Mouse (Mus musculus): Measurements from ENCODE around the gene Tspan2. TPM values are rescaled to one million over a fixed set of nuclear protein-coding genes. Genes with fewer than 3 reads are reported as not detected.
A peak's percentile ranks its signal among the peaks of the same experiment; 100 is the strongest.

Gene Tspan2
- 7.4 and 9.1 TPM in 2 replicates for polyA plus RNA-seq (2015; fragmentation: Nextera tagmentation; extraction: Ambion mirVana)

- peaks cover 19% of the 10 kb centered on the region for H3K27me3 ChIP-seq
- H3K4me1 ChIP-seq: peaks cover 38% of the 10 kb centered on the region
- H3K27ac ChIP-seq: peak within 1 kb of the TSS; percentile 34; the same call in 1 of the 2 replicates
- no peaks in the 10 kb centered on the region for H3K9me3 ChIP-seq (replicated peaks)
- under 1% methylated on average over 46 of the region's 54 CpGs for WGBS
- H3K4me3 ChIP-seq (replicated peaks): peak within 1 kb of the TSS; percentile 74
- no peaks in the 10 kb centered on the region for H3K36me3 ChIP-seq
- peak within 1 kb of the TSS; percentile 95 for H3K4me2 ChIP-seq
- peak; percentile 78 for ATAC-seq (replicated peaks; ENCODE audit: low FRiP score)
- H3K9ac ChIP-seq: peak within 1 kb of the TSS; percentile 58
Observed at GRCm38 (mm10) chr3:102734313-102735030, at the start of gene Tspan2. Gene Tspan2, plus strand, starts transcription at chr3:102734529.

GRCm38 (mm10) chr3:102686861-102687260 lies 47.5 kb upstream of the Tspan2 start:
- WGBS: 88% methylated on average over 5 of the region's 5 CpGs
- Histone ChIP-seq H3K4me3 (replicated peaks) (no peak overlapping the region), H3K9ac (no peak overlapping the region), H3K9me3 (replicated peaks) (no peaks in the 10 kb centered on the region), H3K27me3 (no peaks in the 10 kb centered on the region), H3K36me3 (no peaks in the 10 kb centered on the region), H3K27ac (no peak overlapping the region), H3K4me1 (no peaks in the 10 kb centered on the region), H3K4me2 (no peak overlapping the region)
- ATAC-seq (replicated peaks; ENCODE audit: low FRiP score): no peak

DNA sequence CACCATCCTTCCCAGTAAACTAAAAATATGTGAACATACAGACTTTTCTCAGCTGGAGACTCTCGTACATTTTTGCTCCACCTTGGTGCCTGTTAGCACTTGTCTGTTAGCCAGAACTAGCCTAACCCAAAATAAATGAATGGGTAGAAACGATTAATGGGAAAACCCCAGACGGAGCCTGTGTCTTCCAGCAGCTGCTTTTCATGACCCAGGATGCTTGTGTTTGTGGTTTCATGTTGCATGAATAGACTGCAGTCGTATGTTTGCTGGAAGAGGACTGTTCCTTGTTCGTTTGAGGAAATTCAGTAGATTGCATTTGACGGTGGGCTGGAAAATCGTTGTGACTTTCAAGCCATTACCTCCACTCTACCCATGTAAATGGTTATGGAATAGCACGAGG lies 46.5 kb upstream of the Tspan2 start:
- Histone ChIP-seq H3K4me3 (replicated peaks) (no peak overlapping the region), H3K27ac (no peak overlapping the region), H3K4me2 (no peak overlapping the region), H3K9me3 (replicated peaks) (no peaks in the 10 kb centered on the region), H3K4me1 (no peaks in the 10 kb centered on the region), H3K27me3 (no peaks in the 10 kb centered on the region), H3K36me3 (no peaks in the 10 kb centered on the region), H3K9ac (no peak overlapping the region)
- no peak for ATAC-seq (replicated peaks; ENCODE audit: low FRiP score)
- 60% methylated on average over 8 of the region's 8 CpGs for WGBS

- 45% methylated on average over 11 of the region's 11 CpGs for WGBS
- Histone ChIP-seq H3K27ac (no peak overlapping the region), H3K9ac (no peak overlapping the region), H3K9me3 (replicated peaks) (no peaks in the 10 kb centered on the region), H3K4me3 (replicated peaks) (no peak overlapping the region), H3K4me1 (no peaks in the 10 kb centered on the region), H3K36me3 (no peaks in the 10 kb centered on the region), H3K4me2 (no peak overlapping the region), H3K27me3 (no peaks in the 10 kb centered on the region)
- peak; percentile 69; the same call in 1 of the 2 replicates for ATAC-seq (replicated peaks; ENCODE audit: low FRiP score)
Observed at GRCm38 (mm10) chr3:102691802-102692484, 42.4 kb upstream of the Tspan2 start.

GRCm38 (mm10) chr3:102692758-102693325 lies 41.5 kb upstream of the Tspan2 start:
- H3K4me3 ChIP-seq (replicated peaks): no peak overlapping the region
- H3K36me3 ChIP-seq: no peaks in the 10 kb centered on the region
- no peaks in the 10 kb centered on the region for H3K4me1 ChIP-seq
- H3K9me3 ChIP-seq (replicated peaks): no peaks in the 10 kb centered on the region
- WGBS: 84% methylated on average over 7 of the region's 7 CpGs
- H3K27me3 ChIP-seq: no peaks in the 10 kb centered on the region
- H3K9ac ChIP-seq: no peak overlapping the region
- ATAC-seq (replicated peaks; ENCODE audit: low FRiP score): no peak
- H3K27ac ChIP-seq: no peak overlapping the region
- no peak overlapping the region for H3K4me2 ChIP-seq

GRCm38 (mm10) chr3:102698127-102698526 lies 36.2 kb upstream of the Tspan2 start:
- Histone ChIP-seq H3K4me2 (no peak overlapping the region), H3K4me1 (no peaks in the 10 kb centered on the region), H3K36me3 (no peaks in the 10 kb centered on the region), H3K9me3 (replicated peaks) (no peaks in the 10 kb centered on the region), H3K9ac (no peak overlapping the region), H3K27me3 (no peaks in the 10 kb centered on the region), H3K4me3 (replicated peaks) (no peak overlapping the region), H3K27ac (no peak overlapping the region)
- ATAC-seq (replicated peaks; ENCODE audit: low FRiP score): no peak
- WGBS: 52% methylated on average over 2 of the region's 2 CpGs

- no peaks in the 10 kb centered on the region for H3K27me3 ChIP-seq
- no peak for ATAC-seq (replicated peaks; ENCODE audit: low FRiP score)
- H3K9ac ChIP-seq: no peak overlapping the region
- H3K9me3 ChIP-seq (replicated peaks): no peaks in the 10 kb centered on the region
- no peaks in the 10 kb centered on the region for H3K4me1 ChIP-seq
- no peaks in the 10 kb centered on the region for H3K36me3 ChIP-seq
- H3K4me3 ChIP-seq (replicated peaks): no peak overlapping the region
- no peak overlapping the region for H3K27ac ChIP-seq
- 78% methylated on average over 4 of the region's 4 CpGs for WGBS
- no peak overlapping the region for H3K4me2 ChIP-seq
Observed at GRCm38 (mm10) chr3:102701303-102701702, 33.0 kb upstream of the Tspan2 start.

DNA sequence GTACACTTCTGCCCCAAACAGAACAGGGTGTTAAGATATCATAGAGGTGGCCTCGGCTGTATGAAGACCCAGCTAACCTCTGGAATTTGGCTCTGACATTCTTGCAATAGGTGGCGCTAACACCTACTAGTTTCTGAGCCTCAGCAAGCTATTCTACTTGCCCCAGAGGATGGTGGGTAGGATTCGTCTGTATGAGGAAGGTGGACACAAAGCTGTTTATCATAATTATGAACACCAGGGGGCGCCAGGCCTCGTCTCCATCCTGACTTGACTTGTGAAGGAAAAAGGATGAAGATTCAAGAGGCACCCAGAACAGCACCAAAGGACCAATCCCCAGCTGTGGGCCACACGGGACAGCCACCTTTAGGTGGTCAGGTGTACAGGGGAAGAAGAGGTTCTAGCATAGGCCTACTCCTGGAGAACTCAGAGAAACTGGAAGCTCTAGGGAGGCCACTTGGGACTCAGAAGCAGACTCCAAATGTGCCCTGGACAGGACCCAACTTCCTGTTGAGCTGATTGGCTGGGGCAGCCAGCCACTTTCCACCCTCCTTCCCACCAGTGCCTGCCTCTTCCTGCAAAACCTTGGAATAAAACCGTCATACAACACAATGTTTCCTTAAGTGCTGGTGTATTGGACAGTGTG lies 32.3 kb upstream of the Tspan2 start:
- no peak for ATAC-seq (replicated peaks; ENCODE audit: low FRiP score)
- Histone ChIP-seq H3K9ac (no peak overlapping the region), H3K9me3 (replicated peaks) (no peaks in the 10 kb centered on the region), H3K27me3 (no peaks in the 10 kb centered on the region), H3K27ac (no peak overlapping the region), H3K36me3 (no peaks in the 10 kb centered on the region), H3K4me3 (replicated peaks) (no peak overlapping the region), H3K4me1 (no peaks in the 10 kb centered on the region), H3K4me2 (no peak overlapping the region)
- WGBS: 52% methylated on average over 7 of the region's 7 CpGs

GRCm38 (mm10) chr3:102704001-102704401 lies 30.3 kb upstream of the Tspan2 start:
- Histone ChIP-seq H3K4me1 (no peaks in the 10 kb centered on the region), H3K9ac (no peak overlapping the region), H3K27ac (no peak overlapping the region), H3K4me2 (no peak overlapping the region), H3K4me3 (replicated peaks) (no peak overlapping the region), H3K27me3 (no peaks in the 10 kb centered on the region; the same call in 1 of the 2 replicates), H3K36me3 (no peaks in the 10 kb centered on the region), H3K9me3 (replicated peaks) (no peaks in the 10 kb centered on the region)
- no peak for ATAC-seq (replicated peaks; ENCODE audit: low FRiP score)
- 70% methylated on average over 4 of the region's 4 CpGs for WGBS

GRCm38 (mm10) chr3:102708599-102708998 lies 25.7 kb upstream of the Tspan2 start:
- no peak overlapping the region for H3K9ac ChIP-seq
- no peaks in the 10 kb centered on the region for H3K9me3 ChIP-seq (replicated peaks)
- H3K4me3 ChIP-seq (replicated peaks): no peak overlapping the region
- WGBS: 68% methylated on average over 9 of the region's 9 CpGs
- H3K36me3 ChIP-seq: no peaks in the 10 kb centered on the region
- no peak overlapping the region for H3K4me2 ChIP-seq
- H3K27me3 ChIP-seq: peaks cover 6% of the 10 kb centered on the region
- ATAC-seq (replicated peaks; ENCODE audit: low FRiP score): no peak
- no peaks in the 10 kb centered on the region for H3K4me1 ChIP-seq
- no peak overlapping the region for H3K27ac ChIP-seq

DNA sequence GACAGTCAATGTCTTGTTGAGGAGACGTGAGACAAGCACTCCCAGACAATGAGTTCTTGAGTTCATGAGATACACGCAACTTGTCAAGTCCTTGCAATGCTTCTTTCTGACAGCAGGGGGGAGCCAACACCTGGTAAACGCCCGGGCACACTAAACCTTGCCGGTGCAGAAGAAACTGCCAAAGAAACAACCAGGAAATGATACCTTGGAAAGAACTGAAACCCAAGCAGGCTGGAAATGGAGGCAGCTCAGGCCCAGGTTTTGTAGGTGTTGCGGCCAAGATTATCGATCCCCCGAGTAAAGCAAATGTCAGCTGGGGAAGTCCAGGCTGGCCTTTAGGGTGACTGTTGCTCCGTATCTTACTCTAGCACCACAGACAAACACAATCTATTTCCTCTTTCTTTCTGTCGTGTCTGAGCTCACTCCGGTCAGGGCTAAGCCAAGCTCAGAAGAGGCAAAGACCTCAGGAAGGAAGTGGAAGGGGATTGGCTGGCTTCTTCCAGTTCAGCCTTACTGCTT lies 19.2 kb upstream of the Tspan2 start:
- peak overlapping the region; percentile 49 for H3K4me2 ChIP-seq
- no peak overlapping the region for H3K9ac ChIP-seq
- H3K27me3 ChIP-seq: peaks cover 6% of the 10 kb centered on the region; the same call in 1 of the 2 replicates
- H3K9me3 ChIP-seq (replicated peaks): no peaks in the 10 kb centered on the region
- ATAC-seq (replicated peaks; ENCODE audit: low FRiP score): peak; percentile 67
- H3K4me3 ChIP-seq (replicated peaks): peak overlapping the region; percentile 23
- no peaks in the 10 kb centered on the region for H3K36me3 ChIP-seq
- H3K4me1 ChIP-seq: 0 out of 2 replicates have a peak, but pooled peaks cover 2% of the 10 kb centered on the region
- H3K27ac ChIP-seq: no peak overlapping the region
- WGBS: 22% methylated on average over 11 of the region's 11 CpGs

All from kidney, embryonic 15.5 days (tissue).